Mouse (Mus musculus) heart, embryonic 13.5 days (tissue): ENCODE data around the gene Ypel2. TPM values are rescaled to one million over a fixed set of nuclear protein-coding genes. Genes with fewer than 3 reads are reported as not detected.

Experiments
- ATAC-seq: fragments of 200-750 bp; cut with Nextera tagmentation; 2 replicates; pipeline ENCODE4 v1.8.0; 2017; ENCODE audit warnings: moderate TSS enrichment; ENCODE audit not compliant: insufficient number of reproducible peaks, low FRiP score, low TSS enrichment; ENCODE audit errors: extremely low read depth
- H3K27ac ChIP-seq: fragments of 300-500 bp; sonication (generic); replicated peaks from 2 replicates; pipeline ENCODE4 v1.5.1; 2015; ENCODE audit warnings: moderate library complexity, mild to moderate bottlenecking, inconsistent platforms
- H3K27me3 ChIP-seq: fragments of 300-500 bp; sonication (generic); replicated peaks from 2 replicates; pipeline ENCODE4 v1.6.1; 2015; ENCODE audit warnings: mild to moderate bottlenecking, inconsistent platforms
- H3K36me3 ChIP-seq: fragments of 300-500 bp; sonication (generic); 2 replicates; pipeline ENCODE4 v1.6.1; 2015; ENCODE audit warnings: mild to moderate bottlenecking, inconsistent platforms
- H3K4me1 ChIP-seq: fragments of 300-500 bp; sonication (generic); 2 replicates; pipeline ENCODE4 v1.6.1; 2015; ENCODE audit warnings: inconsistent platforms
- H3K4me2 ChIP-seq: fragments of 300-500 bp; sonication (generic); 2 replicates; pipeline ENCODE4 v1.6.1; 2015; ENCODE audit warnings: inconsistent platforms, mild to moderate bottlenecking, moderate library complexity
- H3K4me3 ChIP-seq: fragments of 300-500 bp; sonication (generic); 2 replicates; pipeline ENCODE4 v1.5.1; 2015; ENCODE audit warnings: moderate library complexity, mild to moderate bottlenecking, inconsistent platforms
- H3K9ac ChIP-seq: fragments of 300-500 bp; sonication (generic); 2 replicates; pipeline ENCODE4 v1.6.1; 2015; ENCODE audit warnings: inconsistent platforms, mild to moderate bottlenecking, moderate library complexity
- H3K9me3 ChIP-seq: fragments of 300-500 bp; sonication (generic); 2 replicates; pipeline ENCODE4 v1.6.1; 2016; ENCODE audit warnings: inconsistent platforms
- WGBS: fragments of 180-500 bp; shearing (Covaris S2); methylation state at CpG from one replicate; pipeline ENCODE4 v1.1.7; 2015; ENCODE audit warnings: mixed read lengths; 5-methylcytosine and 5-hydroxymethylcytosine counted together
- polyA plus RNA-seq: library from polyadenylated mRNA; unstranded; fragments of >200 nt; fragmentation: Nextera tagmentation; extraction: Ambion mirVana; gene quantifications from 2 replicates; pipeline ENCODE4 v1.2.1, GENCODE M21; 2015

Ypel2 gene
- polyA plus RNA-seq, 1 experiment from 2014 or later, result 18.1 TPM

DNA sequence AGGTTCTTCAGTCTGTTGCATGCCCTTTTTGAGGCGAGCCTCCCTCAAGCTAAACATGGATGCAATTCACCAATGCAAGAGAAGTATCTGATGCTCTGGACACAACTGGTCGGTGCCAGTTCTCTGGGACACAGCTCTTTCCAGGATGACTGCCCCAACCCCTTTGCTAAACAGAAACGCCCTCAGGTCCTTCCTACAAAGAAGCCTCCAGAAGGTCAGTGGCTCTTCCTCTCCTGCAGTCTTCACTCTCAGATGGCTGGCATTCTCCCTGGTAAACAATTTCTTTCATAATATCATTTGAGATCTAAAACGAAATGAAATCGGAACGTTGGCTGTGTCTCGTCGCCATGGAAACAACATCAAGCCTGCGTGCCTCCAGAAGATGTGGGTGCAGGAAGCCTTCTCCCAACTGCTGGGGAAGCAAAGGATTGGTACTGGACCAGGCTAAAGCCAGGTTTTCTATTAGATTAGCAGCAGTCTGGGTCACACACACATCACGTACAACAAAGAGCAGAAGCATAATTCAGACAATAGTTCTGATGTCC is 62.8 kb downstream of the Ypel2 start:
- Histone ChIP-seq H3K4me3 (no peak overlapping the region), H3K9me3 (no peaks in the 10 kb centered on the region), H3K9ac (no peak overlapping the region), H3K36me3 (no peaks in the 10 kb centered on the region), H3K27me3 (no peaks in the 10 kb centered on the region), H3K27ac (no peak overlapping the region), H3K4me1 (peaks cover 17% of the 10 kb centered on the region), H3K4me2 (no peak overlapping the region)
- no peak for ATAC-seq
- WGBS, result 74% methylated on average over 10 of the region's 10 CpGs

- H3K9me3 ChIP-seq, result no peaks in the 10 kb centered on the region
- no peaks in the 10 kb centered on the region for H3K27me3 ChIP-seq
- no peak for ATAC-seq
- no peak overlapping the region for H3K27ac ChIP-seq
- no peak overlapping the region for H3K9ac ChIP-seq
- H3K4me1 ChIP-seq, result peaks cover 19% of the 10 kb centered on the region
- no peaks in the 10 kb centered on the region for H3K36me3 ChIP-seq
- no peak overlapping the region for H3K4me2 ChIP-seq
- no peak overlapping the region for H3K4me3 ChIP-seq
Observed at GRCm38 (mm10) chr11:86929985-86930384, 63.5 kb downstream of the Ypel2 start.

DNA sequence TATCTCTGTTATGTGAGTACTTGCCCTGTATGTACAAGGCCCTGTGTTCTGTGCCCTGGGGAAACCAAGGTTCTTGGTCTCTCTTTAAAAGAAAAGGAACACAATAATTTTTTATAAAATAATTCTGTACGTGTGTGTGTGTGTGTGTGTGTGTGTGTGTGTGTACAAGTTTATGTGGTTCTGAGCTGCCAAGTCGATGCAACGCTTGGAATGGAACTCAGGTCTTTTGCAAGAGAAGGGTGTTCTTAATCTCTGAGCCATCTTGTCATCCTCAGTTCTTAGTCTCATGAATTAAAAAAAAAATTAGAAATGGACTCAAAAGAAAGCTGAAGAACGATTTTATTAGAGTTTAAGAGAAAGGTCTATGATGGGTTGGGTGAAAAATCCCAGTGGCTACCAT is 64.0 kb downstream of the Ypel2 start:
- 68% methylated on average over 4 of the region's 4 CpGs for WGBS
- H3K27ac ChIP-seq, result no peak overlapping the region
- peaks cover 19% of the 10 kb centered on the region for H3K4me1 ChIP-seq
- no peaks in the 10 kb centered on the region for H3K36me3 ChIP-seq
- H3K9me3 ChIP-seq, result no peaks in the 10 kb centered on the region
- no peak overlapping the region for H3K4me2 ChIP-seq
- no peak overlapping the region for H3K9ac ChIP-seq
- no peak overlapping the region for H3K4me3 ChIP-seq
- no peak for ATAC-seq
- no peaks in the 10 kb centered on the region for H3K27me3 ChIP-seq

GRCm38 (mm10) chr11:86925085-86925638 is 68.3 kb downstream of the Ypel2 start:
- Histone ChIP-seq H3K27ac (no peak overlapping the region), H3K4me1 (peaks cover 37% of the 10 kb centered on the region), H3K36me3 (no peaks in the 10 kb centered on the region), H3K27me3 (no peaks in the 10 kb centered on the region), H3K4me2 (no peak overlapping the region), H3K4me3 (no peak overlapping the region), H3K9ac (no peak overlapping the region), H3K9me3 (no peaks in the 10 kb centered on the region)
- 57% methylated on average over 9 of the region's 9 CpGs for WGBS
- ATAC-seq, result no peak

GRCm38 (mm10) chr11:86924629-86925028 is 68.9 kb downstream of the Ypel2 start:
- Histone ChIP-seq H3K9me3 (no peaks in the 10 kb centered on the region), H3K4me3 (no peak overlapping the region), H3K36me3 (no peaks in the 10 kb centered on the region), H3K27ac (no peak overlapping the region), H3K27me3 (no peaks in the 10 kb centered on the region), H3K9ac (no peak overlapping the region), H3K4me2 (no peak overlapping the region), H3K4me1 (peaks cover 42% of the 10 kb centered on the region)
- WGBS, result 63% methylated on average over 3 of the region's 3 CpGs
- ATAC-seq, result no peak

GRCm38 (mm10) chr11:86923654-86924053 is 69.9 kb downstream of the Ypel2 start:
- 51% methylated on average over 2 of the region's 2 CpGs for WGBS
- no peak for ATAC-seq
- Histone ChIP-seq H3K9me3 (no peaks in the 10 kb centered on the region), H3K9ac (no peak overlapping the region), H3K27me3 (no peaks in the 10 kb centered on the region), H3K4me1 (peaks cover 50% of the 10 kb centered on the region), H3K36me3 (no peaks in the 10 kb centered on the region), H3K27ac (no peak overlapping the region), H3K4me3 (no peak overlapping the region), H3K4me2 (no peak overlapping the region)

DNA sequence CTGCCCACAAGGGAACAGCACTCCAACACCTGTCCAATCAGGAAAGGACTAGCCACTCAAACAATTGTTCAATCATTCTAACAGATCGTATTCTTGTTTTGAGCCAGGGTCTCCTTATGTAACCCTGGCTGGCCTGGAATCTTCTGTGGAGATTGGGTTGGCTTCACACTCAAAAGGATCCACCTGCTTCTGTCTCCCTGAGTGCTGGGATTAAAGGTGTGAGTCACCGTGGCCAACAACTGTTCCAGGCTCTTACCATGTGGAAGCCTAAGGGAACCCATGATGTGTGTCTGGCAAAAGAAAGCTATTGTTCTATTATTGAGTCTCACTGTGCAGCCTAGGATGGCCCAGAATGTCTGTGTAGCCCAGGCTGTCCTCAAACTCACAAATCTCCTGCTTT is 71.5 kb downstream of the Ypel2 start:
- Histone ChIP-seq H3K4me1 (peaks cover 58% of the 10 kb centered on the region), H3K27me3 (no peaks in the 10 kb centered on the region), H3K9me3 (no peaks in the 10 kb centered on the region), H3K36me3 (no peaks in the 10 kb centered on the region), H3K4me2 (no peak overlapping the region), H3K27ac (no peak overlapping the region), H3K4me3 (no peak overlapping the region), H3K9ac (no peak overlapping the region)
- WGBS, result 78% methylated on average over 2 of the region's 2 CpGs
- no peak for ATAC-seq

DNA sequence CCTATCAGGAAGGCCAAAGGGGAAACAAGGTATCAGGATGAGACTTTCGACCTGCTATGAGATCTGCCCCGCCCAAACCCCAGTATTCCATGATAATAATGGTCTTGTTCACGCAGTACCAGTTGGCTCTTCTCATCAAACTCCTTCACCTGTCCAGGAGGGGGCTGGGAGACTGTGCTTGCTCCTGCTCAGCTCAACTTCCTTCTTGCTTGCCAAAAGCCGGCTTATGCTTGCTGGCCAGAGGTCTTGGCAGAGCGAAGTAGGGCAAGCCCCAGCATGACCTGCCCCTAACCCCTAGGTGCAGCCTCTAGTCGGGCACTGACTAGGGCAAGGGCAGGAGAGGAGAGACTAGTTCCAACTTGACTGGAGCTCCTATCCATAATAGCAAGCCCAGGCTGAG is 72.2 kb downstream of the Ypel2 start:
- 73% methylated on average over 6 of the region's 6 CpGs for WGBS
- Histone ChIP-seq H3K9me3 (no peaks in the 10 kb centered on the region), H3K4me3 (no peak overlapping the region), H3K27me3 (no peaks in the 10 kb centered on the region), H3K9ac (peak overlapping the region; percentile 64; the same call in 1 of the 2 replicates), H3K27ac (peak overlapping the region; percentile 93; the same call in 1 of the 2 replicates), H3K36me3 (no peaks in the 10 kb centered on the region), H3K4me1 (peaks cover 65% of the 10 kb centered on the region), H3K4me2 (no peak overlapping the region)
- no peak for ATAC-seq

DNA sequence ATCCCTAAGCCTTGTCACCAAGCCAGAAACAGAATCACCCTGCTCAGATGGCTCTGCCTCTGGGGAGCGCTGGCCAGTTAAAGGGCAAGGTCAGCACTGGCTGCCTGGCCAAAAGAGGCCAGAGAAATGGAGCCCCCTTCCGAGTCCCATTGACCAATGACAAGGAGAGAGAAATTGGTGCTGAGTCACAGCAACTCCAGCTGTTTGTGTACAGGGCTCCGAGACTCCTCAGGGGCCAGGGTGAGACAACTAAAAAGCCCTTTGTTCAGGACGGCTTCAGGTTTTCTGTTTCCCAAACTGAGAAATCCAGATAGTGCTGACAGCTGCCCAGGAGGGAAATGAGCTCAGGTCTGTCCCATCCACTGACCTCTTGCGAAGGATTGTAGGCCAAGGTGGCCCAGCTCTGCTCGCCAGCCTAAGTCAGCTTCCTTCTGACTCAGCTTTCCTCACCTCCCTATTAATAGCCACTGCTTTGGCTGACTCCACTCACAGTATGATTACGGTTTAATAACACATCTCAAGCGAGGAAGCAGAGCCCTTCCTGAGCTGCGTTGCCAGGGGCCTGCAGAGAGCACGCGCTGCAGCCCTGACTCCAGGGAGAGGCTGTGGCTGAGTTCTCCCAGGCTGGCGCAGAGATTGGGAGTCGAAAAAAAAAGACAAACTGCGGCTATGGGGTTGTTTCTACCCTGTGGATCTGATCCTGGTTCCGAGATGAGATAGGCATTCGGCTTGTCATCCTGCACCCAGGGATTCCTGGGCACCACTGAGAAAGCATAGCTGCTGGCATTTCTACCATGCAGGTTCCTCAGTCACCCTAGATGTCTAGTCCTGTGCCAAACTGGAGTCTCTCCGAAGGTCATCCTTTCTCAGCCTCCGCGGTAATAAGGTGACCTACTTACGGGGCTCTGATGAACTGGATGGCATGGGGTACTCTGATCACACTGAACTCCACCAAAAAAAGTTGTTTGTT is 73.1 kb downstream of the Ypel2 start:
- Histone ChIP-seq H3K9me3 (no peaks in the 10 kb centered on the region), H3K4me2 (peak overlapping the region; percentile 37), H3K36me3 (no peaks in the 10 kb centered on the region), H3K4me3 (no peak overlapping the region), H3K9ac (peak overlapping the region; percentile 64), H3K4me1 (peaks cover 73% of the 10 kb centered on the region), H3K27me3 (no peaks in the 10 kb centered on the region), H3K27ac (peak overlapping the region; percentile 93)
- ATAC-seq, result peak; percentile 38
- WGBS, result 28% methylated on average over 20 of the region's 20 CpGs

DNA sequence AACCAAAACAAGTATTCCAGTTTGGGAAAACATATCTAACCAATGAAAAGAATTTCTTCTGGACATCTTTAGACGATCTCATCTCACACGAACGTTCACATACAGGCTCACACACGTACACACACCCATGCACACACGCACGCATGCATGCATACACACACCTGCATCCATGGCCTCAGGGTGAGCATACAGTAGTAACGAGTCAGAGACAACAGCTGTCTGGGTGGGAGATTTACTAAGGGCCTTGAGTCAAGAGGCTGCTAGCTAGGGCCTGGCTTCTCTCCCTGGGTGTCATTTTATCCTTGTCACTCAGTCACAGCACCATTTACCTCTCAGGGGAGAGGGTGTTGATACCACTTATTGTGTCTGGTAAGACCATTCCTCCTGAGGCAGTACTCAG is 74.0 kb downstream of the Ypel2 start:
- no peaks in the 10 kb centered on the region for H3K9me3 ChIP-seq

DNA sequence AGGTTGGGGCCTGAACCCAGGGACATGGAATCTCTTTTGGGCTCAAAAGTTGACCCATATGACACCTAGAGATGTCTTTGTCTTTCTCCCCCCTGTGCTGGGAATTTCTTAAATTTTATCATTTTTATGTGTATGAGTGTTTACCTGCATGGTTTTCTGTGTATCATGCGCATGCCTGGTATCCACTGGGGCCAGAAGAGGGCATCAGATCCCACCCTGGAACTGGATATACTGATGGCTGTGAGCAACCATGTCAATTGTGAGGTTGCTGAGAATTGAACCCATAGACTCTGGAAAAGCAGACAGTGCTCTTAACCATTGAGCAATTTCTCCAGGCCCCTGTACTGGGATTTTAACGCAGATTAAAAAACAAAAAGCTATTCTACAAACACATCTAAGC is 76.0 kb downstream of the Ypel2 start:
- peaks cover 81% of the 10 kb centered on the region for H3K4me1 ChIP-seq
- peak overlapping the region; percentile 86 for H3K27ac ChIP-seq
- ATAC-seq, result no peak
- H3K9me3 ChIP-seq, result no peaks in the 10 kb centered on the region
- no peak overlapping the region for H3K4me2 ChIP-seq
- H3K4me3 ChIP-seq, result no peak overlapping the region
- no peaks in the 10 kb centered on the region for H3K27me3 ChIP-seq
- no peak overlapping the region for H3K9ac ChIP-seq
- no peaks in the 10 kb centered on the region for H3K36me3 ChIP-seq
- 90% methylated on average over 2 of the region's 2 CpGs for WGBS

More for the DNA sequence above, 74.0 kb downstream of the Ypel2 start:
- H3K9ac ChIP-seq, result peak overlapping the region; percentile 64; the same call in 1 of the 2 replicates
- H3K27ac ChIP-seq, result peak overlapping the region; percentile 93
- no peaks in the 10 kb centered on the region for H3K27me3 ChIP-seq
- 80% methylated on average over 7 of the region's 7 CpGs for WGBS
- no peak for ATAC-seq
- no peak overlapping the region for H3K4me3 ChIP-seq
- peaks cover 74% of the 10 kb centered on the region for H3K4me1 ChIP-seq
- 0 out of 2 replicates have a peak overlapping the region, but pooled peaks have one; percentile 37 for H3K4me2 ChIP-seq
- no peaks in the 10 kb centered on the region for H3K36me3 ChIP-seq
